Mouse (Mus musculus): ENCODE measurements around the gene Pi4ka.
"Not testable (repeated sequence)": the region's sequence is repeated elsewhere in the genome, so short reads cannot be mapped to it uniquely, and the experiment has no call there.

Gene Pi4ka

DNA sequence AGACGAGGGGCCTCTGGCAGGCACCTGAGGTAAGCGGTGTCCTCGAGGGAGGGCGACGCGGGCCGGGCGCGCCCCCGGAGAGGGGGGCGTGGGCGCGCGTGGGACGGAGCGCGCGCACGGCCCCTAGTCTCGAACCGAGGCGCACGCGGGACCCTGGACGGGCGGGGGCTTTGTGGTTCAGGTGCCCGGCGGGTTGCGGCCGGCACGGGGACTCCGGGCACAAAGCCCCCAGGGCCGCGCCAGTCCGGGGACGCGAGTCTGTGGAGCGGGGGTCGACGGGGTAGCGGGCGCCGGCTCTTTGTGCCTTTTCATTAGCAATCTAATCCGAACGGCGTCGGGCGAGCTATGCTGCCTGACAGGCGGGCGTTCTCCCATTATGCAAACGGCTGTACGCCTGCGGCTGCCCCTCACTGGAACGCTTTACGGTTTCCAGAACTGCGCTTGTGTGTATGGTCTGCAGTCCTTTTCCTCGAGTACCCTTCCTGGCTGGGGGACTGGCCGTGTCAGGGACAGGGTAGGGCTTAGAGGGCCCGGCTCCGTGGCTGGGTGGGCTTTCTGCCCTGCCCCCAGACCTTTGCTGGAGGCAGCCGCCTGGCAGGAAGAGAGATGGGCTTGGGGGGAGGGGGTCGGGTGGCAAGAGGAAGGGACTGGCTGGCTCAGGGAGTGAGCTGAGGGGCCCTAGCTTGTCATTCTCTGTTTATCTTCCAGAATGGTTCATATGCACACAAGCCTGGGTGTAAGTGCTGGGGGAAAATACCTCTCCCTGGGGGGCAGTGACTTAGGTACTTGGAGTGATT lies 172.2 kb downstream of the Pi4ka start:
- peak; percentile 19 to 32 for DNase-seq (ENCODE audit: low spot score in 2 of 2)

DNA sequence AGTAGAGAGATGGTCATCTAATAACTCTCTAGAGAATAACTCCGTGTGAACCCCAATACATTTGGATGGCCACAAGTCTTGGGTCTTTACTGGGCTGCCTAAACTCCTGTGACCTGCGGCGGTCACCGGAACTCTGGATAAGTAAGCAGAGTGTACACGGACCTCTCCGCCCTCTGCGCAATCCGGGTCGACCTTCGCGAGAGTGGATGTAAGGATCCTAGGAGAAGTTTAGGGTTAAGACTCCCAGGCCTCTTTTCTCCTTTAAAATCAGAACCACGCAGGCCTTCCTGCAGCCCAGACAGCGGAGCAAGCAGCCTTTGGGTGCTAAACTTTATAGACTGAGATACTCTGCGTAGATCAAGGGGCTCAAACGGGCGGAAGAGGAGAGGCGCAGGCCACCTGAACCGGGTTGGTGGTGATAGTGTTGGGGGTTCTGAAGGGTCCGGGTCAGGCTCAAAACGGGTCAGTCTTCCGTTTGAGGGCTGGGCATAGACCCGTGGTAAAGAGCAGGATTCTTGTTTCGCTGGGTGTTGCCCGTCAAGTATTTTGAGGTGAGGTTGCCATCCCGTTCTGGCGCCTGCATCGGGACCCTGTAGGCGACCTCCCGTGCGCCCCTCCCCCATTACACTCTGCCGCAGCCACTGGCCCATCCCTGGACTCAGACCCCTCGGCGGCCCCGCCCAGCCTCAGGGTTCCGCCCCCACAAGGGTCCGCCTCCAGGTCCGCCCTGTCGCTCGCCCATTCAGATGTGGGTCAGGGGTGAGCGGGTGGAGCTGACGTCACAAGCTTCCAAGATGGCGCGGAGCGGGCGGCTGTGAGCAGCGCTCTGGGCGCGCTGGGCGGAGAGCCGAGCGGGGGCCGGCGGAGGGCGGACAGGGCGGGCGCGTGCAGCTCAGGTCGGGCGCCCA lies 173.1 kb downstream of the Pi4ka start, which contains the start of gene Hic2:
Gene Hic2 (plus strand): TSS at position 779 of the 908 bp plus-strand sequence.
- peak; percentile 87 to 88 for DNase-seq (ENCODE audit: low spot score in 2 of 2)

DNA sequence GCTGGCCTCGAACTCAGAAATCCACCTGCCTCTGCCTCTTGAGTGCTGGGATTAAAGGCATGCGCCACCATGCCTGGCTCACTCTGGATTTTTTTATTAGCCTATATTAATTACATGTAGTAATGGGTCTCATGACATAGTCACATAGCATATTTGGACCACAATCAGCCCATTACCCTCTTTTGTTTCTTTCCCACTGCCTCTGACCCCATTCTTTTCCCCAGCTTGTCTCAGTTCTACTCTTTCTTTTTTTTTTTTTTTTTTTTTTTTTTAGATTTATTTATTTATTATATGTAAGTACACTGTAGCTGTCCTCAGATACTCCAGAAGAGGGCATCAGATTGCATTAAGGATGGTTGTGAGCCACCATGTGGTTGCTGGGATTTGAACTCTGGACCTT lies 174.6 kb downstream of the Pi4ka start:
- DNase-seq (ENCODE audit: low spot score in 2 of 2), result not testable (repeated sequence)
